Mouse (Mus musculus): ENCODE data around the gene Fam118b.

Fam118b gene

DNA sequence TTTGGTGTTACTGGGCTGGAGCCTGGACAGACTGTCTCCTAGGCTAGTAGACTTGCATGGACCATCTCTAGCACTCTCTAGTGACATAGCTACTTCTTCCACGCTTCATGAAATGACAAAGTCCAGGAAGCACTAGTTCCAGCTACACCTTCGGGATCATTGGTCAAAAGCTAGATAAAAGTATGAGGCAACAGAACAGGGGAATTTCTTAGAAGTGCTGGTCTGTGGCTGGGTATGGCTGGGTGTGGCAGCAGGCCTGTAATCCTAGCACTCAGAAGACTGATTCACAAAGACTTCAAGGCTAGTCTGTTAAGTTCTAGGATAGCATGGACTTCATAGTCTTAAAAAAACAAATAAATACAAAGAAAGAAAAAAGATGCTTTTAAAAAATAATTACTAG, 4.2 kb downstream of the Fam118b start:
- DNase-seq = no peak

DNA sequence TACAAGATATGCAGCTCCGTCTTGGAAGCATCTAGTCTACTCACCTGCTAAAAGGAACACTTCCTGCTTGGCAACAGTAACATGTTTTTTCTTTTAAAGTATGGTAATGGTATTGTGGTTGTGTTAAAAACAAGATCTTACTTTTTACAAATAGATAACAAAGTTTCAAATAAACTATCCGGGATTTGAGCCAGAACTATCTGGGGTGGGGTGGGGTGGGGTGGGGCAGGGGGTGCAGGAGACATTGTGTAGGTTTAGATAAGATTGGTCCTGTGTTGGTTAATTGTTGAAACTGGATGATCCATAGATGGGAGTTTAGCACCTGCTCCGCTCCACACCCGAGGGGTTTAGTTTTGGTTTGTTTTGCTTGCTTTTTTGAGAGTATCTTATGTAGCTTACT, 5.2 kb downstream of the Fam118b start:
- DNase-seq = no peak

DNA sequence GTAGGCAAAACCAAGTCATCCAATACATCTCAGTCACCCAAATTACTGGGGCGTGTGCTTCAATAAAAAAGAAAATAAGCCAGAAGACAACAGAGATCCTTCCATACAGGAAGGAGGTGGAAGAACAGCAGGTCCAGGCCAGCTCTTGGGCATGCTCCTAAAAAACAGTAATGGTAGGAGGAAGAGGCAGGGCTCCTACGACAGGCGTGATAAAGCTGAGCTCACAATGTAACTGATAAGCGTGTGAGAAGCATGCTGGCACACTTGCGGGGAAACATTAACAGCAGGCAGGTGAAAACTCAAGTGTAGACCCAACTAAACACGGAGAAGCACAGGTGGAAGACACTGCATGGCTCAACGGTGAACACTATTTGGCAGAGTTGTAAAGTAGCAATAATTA, 10.2 kb downstream of the Fam118b start:
- no peak for DNase-seq

DNA sequence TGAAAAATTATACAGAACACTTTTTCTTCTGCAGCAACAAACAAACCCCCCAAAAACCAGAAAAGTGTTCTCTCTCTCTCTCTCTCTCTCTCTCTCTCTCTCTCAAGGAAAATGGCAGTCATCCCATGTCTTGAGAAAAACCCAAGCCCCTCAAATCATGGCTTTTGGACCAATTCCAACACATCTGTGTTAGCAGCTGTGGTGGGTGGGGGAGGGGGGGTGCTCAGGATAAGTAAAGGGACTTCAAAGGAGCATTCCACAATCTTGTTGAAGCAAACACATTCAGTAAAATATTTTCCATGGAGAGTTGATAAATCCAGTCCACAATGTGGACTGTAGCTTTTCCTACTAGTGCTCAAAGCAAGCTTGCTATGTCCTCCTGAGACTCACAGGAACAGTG, 18.1 kb downstream of the Fam118b start:
- DNase-seq = no peak

DNA sequence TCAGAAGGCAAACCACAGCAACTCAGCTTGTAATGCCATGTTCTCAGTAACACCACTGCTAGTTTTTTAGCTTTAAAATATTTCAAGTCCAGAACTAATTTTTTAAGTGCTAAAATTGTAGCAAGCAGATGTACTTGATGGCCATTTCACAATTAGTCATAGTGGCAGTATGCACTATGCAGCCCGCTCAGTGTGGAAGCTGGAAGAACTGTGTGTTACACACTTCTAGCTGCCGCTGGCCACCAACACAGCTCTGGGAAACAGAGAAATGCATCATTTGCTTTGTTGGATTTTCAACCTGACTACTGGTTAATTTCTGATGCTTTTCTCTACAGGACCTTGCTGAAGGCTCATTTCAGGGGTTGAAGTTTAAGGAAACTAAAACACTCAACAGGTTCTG, 20.2 kb downstream of the Fam118b start:
- DNase-seq = no peak

DNA sequence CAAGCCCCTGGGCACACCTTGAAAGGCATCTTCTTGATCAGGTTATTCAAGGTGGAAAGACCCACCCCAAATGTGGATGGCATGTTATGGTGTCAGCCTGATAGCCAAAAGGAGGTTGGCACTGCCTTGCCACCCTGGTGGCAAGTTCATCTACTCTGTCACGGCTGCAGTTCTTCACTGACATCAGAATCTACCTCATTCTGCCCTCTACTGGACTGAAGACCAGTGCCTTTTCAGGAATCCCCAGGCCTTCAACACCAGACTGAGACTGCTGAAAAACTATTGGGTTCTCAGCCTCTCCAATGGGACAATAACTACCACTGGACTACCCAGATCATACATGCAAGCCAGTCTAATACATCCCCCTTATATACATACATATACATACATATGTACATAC, 27.9 kb downstream of the Fam118b start:
- no peak for DNase-seq

DNA sequence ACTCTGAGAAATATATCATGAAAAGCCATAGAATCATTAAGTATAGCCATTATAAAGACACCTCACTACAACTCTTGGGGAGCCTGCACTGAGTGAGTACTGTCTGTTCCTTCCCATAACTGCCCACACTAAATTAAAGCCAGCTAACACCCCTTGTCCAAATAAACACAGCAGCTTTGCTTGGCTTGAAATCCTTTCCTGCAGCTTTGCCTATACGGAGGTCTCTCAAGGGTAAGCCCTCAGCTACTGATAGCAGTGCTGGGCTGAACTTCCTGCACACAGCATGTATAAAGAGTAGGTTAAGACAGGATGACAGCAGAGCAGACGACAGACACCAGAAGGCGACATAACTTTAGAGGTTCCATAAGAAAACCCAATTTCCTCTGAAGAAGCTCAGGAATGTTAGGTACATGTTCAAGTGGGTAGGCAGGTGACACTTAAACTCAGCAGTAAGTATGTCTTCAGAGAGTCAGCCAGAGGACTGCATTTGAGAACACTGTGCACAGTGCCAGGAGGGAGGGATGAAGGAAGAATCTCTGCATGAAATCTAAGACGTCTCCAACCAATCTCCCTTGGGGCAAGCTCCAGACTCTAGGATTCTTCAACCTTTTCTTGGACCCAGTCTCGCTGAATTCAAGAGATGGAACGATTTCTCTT, 28.6 kb downstream of the Fam118b start:
- no peak for DNase-seq

DNA sequence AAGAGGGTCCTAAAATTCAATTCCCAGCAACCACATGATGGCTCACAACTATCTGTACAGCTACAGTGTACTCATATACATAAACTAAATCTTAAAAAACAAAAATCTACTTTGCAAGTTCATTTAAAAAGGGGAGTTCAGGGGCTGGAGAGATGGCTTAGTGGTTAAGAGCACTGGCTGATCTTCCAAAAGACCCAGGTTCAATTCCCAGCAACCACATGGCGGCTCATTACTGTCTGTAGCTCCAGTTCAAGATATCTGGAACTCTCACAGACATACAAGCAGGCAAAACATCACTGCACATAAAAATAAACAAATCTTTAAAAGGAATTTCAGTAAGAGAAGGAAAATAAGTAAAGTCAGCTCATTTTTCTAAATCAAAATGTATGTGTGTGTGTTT, 29.2 kb downstream of the Fam118b start:
- DNase-seq = no peak

DNA sequence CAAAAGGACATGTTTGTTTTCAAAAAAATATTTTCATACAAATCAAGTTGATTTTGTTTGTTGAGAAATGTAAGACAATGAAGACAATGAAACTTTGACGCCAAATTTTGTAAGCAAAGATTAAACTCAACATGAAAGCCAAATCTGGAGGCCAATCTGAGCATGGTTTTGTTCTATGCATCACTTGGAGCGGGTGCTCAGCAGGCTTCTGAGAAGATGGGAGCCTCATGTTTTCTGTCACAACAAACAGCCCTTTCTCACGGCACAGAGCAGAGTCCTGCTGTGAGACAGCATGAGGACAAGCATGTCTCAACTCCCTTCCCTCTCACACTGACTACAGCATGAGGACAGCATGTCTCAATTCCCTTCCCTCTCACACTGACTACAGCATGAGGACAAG, 31.6 kb downstream of the Fam118b start:
- no peak for DNase-seq

DNA sequence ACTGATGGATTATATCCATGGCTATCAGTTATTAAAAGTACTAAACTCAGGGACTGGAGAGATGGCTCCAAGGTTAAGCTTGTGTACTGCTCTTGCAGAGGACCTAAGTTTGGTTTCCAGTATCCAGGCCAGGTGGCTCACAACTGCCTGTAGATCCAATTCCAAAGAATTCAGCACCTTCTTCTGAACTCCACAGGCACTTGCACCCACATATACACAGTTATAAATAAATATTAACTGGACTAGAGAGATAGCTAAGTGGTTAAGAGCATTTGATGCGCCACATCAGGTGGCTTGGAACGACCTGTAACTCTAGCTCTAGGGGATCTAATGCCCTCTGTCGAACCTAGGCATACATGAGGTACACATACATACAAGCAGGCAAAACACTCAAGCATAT, 38.9 kb downstream of the Fam118b start:
- DNase-seq = no peak

DNA sequence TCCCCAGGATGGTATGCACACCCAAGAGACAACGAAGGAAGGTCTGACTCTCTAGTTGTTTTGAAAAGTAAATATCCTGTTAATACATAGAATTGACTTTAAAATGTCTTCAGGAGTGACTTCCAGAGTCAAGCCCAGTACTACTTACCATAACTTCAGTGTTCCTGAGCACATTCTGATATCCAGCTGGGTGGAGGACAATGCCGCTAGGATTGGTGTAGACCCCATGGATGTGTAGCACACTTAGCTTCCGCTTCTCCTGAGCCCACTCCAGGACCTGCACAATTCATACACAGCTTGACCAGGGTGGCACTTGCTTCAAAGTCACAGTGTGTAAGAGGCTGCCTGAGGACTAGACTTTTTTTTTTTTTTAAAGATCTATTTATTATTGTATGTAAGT, 44.1 kb downstream of the Fam118b start:
- DNase-seq = no peak

DNA sequence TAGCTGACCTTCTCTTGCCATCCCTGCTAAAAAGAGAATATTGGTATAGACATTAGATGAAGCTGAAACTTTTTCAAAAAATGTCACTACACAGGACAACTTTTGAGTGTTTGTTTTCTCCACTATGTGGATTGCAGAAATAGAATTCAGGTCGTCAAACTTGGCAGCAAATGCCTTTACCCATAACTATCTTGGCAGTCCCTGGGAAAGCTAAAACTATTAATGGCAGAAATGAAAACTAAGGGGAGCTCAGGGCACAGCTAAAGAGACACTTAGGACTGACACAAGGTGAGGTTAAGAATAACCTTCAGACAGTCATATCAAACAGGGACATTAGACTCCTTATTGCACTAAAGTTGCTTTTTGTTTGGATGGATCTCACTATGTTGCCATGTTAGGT, 49.6 kb downstream of the Fam118b start:
- no peak for DNase-seq

DNA sequence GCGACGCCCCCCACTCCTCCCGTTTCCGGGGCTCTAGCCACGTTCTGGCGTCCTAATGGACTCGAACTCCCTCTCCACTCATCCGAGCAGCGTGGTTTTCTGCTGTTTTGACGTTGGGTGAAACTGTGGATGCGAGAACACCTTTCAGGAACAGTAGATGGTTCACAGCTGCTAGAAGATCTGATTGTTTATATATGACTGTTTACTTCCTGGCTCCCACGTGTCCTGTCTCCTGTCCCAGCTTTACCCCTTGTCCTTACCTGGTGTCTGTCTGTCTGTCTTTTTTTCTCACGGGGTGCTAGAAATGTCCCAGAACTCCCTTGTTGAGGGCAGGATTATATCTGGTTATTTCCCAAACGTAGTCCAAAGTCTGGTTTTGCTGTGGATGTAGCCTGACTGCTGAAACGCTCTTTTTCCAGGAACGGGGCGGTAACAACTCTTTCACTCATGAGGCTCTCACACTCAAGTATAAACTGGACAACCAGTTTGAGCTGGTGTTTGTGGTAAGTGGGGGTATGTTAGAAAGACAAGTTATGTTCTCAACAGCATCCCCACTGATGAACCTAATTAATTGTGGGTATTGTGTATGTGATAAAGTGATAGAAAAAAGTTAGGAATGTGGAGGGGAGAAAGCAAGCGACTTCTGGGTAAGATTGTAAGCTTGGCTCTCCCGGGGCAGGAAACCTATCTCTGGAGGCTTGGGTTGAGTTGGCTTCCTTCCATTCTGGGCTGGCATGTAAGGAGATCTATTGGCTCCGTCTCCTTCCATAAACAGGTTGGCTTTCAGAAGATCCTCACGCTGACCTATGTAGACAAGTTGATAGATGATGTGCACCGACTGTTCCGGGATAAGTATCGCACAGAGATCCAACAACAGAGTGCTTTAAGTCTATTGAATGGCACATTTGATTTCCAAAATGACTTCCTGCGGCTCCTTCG, 55.8 kb downstream of the Fam118b start:
- peak; percentile 26 for DNase-seq

DNA sequence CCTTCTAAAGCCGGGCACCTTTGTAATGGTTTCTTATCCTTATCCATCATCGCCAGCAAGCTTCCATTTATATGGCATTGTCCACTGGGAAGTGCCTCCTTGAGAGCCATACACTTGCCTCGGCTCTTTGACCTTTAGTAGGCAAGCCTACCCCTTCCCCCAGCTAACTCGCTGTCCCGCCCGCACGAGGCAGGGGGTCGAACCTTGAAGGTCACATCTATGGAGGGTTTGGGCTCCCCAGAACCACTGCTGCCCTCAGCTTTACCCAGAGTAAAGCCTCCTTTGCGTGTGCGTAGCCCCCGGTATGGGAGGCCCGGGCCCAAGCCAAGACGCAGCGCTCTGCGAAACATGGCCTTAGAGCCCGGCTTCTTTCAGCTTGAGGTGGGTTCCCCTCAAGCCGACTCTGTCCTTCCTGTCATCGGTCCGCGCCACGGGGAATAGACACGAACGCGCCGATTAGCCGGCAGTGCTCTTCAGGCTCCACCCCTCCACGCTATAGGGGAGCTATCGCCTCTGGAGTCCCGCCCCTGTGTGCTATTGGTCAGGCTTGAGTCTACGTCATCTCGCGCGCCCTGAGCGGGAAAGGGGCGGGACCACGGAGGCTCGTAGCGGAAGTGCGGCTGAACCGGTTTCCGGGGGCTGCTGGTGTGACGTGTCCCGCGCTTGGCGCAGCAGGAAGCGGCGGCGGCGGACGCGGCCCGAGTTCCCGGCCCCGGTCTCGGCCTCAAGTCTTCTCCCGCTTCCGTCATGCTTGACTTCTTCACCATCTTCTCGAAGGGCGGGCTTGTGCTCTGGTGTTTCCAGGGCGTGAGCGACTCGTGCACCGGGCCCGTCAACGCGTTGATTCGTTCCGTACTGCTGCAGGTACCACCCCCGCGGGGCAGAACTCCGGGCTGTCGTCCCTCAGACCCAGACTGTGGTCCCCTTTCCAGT, 56.8 kb downstream of the Fam118b start, which contains the start of gene Foxred1:
Gene Foxred1, minus strand, starts transcription at position 514 of the 933 bp plus-strand sequence.
- peak; percentile 100 for DNase-seq

DNA sequence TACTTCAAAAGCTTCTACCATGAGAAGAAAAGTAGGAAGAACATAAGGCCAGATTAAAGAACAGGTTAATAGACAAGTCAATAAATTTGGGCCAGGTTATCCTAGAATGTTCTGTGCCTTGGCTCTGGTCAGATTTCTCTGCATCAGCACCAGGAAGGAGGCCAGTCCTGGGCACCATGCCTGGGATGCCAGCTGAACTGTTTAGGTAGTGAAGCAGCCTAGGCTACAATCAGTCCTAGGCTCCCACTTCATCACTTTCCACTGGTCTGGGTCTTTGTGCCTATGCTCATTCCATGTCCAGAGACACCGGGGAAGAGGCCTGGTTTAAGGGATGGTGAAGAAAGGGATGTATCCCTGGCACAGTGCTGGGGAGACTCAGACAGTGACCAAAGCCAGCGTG, 63.2 kb downstream of the Fam118b start:
- DNase-seq = no peak

DNA sequence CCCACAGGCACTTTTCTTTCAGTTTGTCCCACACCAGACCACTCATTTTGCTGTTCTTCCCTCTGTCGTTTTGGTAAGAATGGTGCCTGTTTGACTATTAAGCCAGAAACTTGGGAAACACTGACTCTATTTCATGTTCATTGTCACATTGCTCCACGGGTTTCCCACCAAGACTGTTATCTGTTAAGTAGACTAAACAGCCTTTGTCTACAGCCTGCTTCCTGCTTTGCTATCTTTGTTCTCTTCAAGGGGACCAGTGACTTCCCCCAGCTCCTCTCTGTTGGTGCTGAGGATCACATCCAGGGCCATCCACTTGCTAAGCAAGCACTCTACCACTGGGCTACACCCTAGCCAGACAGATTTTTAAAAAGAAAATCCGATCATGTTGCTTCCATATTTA, 64.1 kb downstream of the Fam118b start:
- DNase-seq = no peak

DNA sequence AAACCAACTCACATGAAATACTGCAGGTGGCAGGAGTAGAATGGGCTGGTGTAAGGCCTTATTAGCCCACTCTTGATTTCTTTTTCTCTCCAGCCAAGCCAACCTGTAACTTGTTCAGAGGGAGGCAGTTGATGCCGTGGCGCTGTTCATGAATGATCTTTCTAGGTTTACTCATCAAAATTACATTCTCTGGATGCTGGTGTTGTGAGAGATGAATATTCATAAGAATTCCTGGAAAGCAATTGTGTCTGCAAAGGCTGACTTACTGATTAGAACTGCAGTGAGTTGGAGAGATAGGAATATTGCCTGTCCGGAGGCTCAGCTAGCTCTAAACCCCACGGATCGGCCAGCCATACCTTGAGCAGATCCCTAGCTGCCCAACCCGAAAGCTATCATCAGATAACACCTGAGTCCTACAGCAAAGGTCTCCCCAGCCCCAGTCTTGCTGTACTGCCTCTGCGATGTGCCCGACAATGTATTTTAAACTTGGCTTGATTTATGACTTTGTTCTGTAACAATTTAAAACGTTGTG, 67.0 kb downstream of the Fam118b start:
- DNase-seq = no peak

DNA sequence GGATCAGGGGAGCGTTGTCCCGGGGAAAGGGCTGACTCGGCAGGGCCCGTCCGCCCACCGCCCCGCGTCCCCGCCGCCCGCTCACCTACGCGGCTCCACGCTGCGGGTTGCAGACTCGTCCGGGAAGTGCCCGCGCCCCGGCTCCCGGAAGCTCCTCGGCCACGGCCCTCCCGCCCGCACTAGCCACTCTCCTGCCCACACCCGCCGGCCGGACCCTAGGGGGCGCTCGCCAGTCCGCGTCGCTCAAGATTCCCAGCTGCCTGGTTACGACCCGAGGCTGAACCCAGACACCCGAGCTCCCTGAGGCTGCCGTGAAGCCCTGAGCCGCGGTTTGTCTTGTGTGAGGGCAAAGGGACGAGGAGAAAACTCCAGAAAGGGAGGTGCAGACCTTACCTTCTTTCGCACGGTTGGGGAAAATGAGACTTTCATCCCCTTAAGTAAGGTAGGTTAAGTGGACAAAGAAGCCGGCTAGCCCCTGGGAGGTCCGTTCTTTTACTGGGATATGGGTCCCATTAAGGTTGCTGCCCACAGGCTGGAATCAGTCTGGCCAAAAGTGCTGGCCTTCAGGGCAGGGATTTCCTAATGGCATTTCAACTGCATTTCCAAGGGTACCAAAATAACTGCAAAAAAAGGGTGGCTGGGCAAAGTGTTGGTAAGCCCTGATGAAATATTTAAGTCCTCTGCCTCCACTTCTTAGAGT, 67.7 kb downstream of the Fam118b start, which contains the start of the genes Srpr and Tirap:
Gene Srpr, plus strand, starts transcription at position 404 of the 700 bp plus-strand sequence.
Gene Tirap, minus strand, starts transcription at position 520 of the 700 bp plus-strand sequence.
- peak; percentile 91 for DNase-seq

DNA sequence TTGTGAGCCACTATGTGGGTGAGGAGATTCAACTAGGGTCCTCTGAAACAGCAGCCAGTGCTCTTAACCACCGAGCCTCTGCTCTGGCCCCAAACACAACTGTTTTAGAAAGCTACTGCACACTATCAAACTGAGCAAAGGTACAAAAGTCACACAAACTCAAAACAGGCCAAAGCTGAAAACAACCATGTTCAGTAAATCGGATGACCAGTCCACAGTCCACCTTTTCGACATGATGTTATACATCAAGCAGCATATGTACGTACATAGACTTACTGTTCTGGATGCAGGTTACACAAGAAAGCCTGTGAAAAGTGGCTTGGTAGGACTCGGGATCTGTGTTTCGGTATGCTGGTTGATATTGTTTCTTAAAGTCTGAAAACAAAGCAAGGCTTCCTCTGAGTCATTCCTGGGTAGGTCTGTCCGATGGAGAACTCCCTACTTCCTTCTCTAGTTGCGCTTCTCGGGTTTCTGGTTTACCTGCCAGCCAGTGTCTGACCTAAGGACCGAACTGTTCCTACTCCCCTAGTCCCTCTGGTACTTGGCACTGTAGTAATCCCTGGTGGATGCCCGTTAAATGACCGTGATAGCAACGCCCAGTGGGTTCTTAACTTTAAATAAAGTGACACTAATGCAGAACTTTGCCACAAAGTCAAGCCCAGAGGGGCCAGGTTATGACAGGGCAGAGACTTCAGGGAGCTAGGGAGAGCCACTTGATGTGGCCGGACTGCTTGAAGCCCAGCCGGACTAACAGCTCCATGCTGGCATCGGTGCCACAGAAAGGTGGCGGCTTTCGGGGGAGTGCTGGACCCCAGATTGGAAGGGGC, 68.4 kb downstream of the Fam118b start:
- DNase-seq = no peak

DNA sequence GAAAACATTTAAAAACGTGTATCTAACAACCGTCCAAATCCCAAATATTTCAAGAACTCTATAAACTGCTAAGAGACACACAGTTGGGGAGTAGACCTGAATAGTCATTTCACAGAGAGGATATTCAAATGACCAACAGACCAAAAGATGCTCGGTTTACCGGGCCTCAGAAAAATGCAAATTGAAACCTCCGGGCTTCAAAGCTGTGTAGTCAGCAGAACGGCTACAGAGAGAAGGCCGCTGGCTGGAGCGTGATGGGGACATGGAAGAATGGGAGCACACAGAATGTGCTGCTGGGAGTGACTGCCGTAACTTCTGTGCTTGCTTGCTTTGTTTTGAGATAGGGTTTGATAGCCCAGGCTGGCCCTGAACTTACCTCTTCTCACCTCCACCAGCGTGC, 69.3 kb downstream of the Fam118b start:
- no peak for DNase-seq

DNA sequence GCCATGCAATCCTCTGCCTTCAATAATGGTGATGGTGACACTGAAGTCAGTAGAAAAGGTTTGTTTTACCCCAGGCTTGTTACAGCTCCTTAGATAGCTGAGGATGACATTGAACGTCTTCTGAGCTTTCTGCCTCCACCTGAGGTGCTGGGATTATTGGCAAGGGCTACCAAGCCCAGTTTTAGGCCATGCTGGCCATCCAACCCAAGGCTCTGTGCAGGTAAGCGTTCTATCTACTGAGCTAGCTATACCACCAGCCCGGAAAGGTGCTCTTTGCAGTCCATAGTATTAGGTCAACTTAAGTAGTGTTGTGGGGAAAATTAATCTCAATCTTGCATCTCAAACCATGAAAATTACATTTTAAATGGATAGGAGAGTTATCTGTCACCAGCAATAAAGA, 70.0 kb downstream of the Fam118b start:
- no peak for DNase-seq

All from kidney, adult 9 months (tissue).